Mouse (Mus musculus): Measurements from ENCODE around the gene Prr36.
"Not testable (repeated sequence)": the region's sequence is repeated elsewhere in the genome, so short reads cannot be mapped to it uniquely, and the experiment has no call there.

The Prr36 gene

DNA sequence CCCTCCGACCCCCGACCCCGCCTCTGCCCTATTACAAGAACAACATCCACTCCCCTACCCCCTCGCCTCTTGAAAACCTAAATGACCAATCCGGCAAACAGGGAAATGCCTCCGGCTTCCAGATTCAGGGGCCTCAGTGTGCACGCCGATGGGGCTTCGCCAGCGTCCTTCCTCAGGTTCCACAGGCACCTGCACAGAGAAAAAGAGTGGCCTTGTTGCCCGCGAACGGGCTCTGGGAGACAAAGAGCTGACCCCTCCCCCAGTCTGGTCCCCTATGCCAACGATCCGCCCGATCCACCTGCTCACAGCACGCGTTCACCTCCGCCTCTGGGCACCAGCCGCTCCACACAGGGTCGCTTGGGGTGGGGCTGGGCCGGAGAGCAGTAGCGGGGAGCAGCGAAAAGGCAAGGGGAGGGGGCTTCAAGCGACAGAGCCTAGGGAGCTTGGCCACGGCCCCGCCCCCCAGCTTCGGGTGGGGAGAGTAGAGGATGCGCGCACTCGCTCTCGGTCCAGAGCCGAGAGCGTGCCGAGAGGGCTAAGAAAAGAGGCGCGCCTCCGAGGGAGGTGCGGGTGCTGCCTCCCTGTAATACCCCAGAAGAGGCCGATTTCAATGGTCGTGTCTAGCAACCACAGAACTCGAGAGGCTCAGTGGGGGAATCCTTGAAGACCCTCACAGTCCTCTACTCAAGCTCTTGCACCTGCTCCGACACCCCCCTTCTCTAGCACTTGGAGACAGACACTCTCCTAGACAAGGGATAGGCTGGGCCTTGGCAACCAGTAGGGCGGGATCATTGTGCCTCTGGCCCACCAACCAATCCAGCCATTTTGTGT is at the start of gene Prr36:
Gene Prr36 (minus strand): TSS at position 669 of the 831 bp plus-strand sequence.
- DNase-seq (ENCODE audit: low spot score), result peak; percentile 79

DNA sequence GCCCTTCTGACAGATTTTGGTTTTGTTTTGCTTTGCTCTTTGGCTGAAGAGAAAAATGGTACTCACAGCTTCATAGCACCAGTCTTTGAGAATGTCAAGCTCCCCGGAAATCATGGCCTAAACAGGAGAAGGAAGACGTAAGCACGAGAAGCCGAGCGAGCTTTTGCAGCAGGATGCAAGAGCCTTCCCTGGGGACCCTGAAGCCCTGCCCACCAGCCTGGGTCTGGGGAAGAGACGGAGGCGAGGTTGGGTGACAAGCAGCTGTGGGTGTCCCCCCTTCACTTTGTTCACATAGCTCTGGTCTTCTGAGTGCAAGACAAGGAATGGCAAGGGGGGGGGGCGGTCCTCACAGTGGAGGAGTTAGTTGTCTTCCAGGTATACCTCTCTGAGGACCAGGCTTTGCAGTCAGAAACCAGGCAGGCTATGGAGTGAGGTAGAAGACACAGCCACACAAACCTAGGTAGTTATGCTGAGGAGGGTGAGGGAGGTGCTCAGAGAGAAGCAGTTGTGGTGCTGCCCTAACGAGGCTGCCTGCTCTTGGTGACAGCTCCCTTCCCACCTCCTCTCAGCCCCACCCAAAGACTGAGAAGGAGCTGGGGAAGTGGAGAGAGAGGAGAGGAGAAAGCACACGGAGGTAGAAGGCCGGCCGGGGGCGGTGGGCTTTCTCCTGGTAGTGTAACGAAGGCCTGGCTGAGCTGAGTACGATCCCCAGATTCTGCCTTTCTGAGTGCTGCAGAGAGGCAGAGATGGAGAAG is 48.1 kb upstream of the Prr36 start:
- no peak for DNase-seq (ENCODE audit: low spot score)

- DNase-seq (ENCODE audit: low spot score), result no peak
These were observed 46.0 kb upstream of the Prr36 start for GRCm38 (mm10) chr8:4263105-4263791.

GRCm38 (mm10) chr8:4259805-4260170 is 42.5 kb upstream of the Prr36 start:
- no peak for DNase-seq (ENCODE audit: low spot score)

GRCm38 (mm10) chr8:4259125-4259804 is 42.0 kb upstream of the Prr36 start, which contains the start of gene Ctxn1:
TSS of gene Ctxn1 (minus strand) at chr8:4259274.
- DNase-seq (ENCODE audit: low spot score), result peak; percentile 92

- DNase-seq (ENCODE audit: low spot score), result peak; percentile 66
These were observed 41.4 kb upstream of the Prr36 start for GRCm38 (mm10) chr8:4258678-4259077.

DNA sequence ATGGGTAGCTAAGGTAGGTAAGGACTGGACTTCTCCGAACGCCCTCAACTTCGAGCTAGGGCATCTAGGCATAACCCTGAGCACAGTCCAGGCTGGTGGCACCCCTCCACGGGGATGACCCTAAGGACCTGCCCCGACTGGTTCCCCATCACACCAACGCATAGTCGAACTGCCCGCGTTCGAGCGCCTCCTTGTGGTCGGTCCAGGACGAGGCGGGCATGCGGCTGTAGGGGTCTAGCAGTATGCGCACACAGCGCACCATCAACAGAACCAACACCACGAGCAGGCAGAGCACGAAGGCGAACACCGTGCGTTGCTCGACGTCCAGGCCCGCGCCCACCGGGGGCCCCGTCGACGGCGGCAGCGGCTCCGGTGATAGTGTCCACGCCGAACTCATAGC is 41.0 kb upstream of the Prr36 start:
- DNase-seq (ENCODE audit: low spot score), result peak; percentile 91

DNA sequence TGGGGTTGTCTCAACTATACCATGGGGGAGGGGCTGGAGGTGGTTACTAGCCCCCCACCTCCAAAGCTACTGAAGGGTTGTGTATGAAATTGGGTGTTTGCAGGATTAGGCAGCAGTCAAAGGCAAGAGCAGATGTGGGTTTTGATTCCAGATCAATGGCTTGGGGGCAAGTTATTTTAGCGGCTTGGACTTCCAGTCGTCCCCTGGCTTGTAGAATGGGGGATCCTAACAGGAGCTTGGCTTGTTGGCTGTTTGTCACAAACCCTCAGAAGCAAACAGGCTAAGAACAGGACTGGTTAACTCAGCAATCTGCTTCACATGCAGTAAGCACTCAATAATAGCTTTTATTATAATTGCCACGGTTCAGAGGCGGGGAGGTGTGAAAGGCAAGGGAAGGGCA is 40.1 kb upstream of the Prr36 start:
- DNase-seq (ENCODE audit: low spot score), result no peak

DNA sequence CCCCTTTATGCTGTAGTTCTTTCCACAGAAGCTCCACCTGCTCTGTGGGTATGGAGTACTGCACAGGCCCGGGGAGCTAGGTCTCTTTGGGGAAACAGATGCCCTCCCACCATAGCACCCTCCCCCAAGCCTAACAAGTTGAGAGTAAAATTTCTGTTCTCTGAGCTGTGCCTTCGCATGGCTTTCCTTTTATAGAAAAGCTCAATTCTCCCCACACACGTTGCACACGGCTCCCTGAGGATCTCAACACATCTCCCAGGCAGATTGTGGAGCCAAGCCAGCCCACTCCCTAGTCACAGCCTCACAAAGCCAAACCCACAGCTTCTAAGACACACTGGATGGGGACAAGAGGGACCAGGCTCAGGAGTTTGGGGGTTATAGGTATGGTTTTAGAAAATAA is 39.7 kb upstream of the Prr36 start:
- no peak for DNase-seq (ENCODE audit: low spot score)

DNA sequence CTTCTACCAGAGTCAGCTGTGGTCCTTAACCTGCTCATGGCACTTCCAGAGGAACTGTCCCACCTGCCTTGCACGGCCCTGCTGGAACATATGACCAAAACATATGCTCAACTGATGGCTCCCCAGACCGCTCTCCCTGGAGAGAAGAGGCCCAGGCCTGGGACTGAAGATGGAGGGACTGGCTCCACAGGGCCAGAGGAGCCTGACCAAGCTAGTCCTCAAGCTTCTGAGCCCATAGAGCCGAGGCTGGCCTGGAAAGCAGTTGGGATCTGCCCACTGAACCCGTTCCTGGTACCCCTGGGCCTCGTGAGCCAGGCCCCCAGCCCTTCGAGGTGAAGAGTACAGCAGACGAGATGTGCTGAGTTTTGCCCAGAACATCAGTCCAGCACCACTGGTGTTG is 38.2 kb upstream of the Prr36 start:
- DNase-seq (ENCODE audit: low spot score), result not testable (repeated sequence)

DNA sequence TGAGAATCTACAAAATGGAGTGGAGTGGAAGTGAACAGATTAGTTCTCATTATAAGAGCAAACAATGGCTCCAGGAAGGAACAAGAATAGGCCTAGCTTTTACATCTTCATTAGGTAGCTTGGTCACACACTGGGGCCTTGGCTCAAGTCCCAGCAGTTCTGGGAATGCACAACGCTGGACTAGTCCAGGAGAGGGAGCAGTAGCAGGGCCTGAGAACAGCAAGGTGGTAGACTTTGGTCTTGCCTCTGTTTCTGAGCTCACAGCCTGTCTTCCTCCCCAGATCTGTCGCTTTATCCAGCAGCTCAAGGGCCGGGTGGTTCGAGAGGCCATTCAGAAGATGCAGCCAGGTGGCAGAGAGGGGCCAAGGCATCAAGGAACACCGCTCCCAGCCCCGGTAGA is 36.7 kb upstream of the Prr36 start:
- DNase-seq (ENCODE audit: low spot score), result peak; percentile 34

GRCm38 (mm10) chr8:4252934-4253841 is 35.9 kb upstream of the Prr36 start, which contains the start of gene Snapc2:
TSS of gene Snapc2 (plus strand) at chr8:4253080.
- DNase-seq (ENCODE audit: low spot score), result peak; percentile 97

- DNase-seq (ENCODE audit: low spot score), result no peak
These were observed 35.0 kb upstream of the Prr36 start for GRCm38 (mm10) chr8:4252116-4252760.

DNA sequence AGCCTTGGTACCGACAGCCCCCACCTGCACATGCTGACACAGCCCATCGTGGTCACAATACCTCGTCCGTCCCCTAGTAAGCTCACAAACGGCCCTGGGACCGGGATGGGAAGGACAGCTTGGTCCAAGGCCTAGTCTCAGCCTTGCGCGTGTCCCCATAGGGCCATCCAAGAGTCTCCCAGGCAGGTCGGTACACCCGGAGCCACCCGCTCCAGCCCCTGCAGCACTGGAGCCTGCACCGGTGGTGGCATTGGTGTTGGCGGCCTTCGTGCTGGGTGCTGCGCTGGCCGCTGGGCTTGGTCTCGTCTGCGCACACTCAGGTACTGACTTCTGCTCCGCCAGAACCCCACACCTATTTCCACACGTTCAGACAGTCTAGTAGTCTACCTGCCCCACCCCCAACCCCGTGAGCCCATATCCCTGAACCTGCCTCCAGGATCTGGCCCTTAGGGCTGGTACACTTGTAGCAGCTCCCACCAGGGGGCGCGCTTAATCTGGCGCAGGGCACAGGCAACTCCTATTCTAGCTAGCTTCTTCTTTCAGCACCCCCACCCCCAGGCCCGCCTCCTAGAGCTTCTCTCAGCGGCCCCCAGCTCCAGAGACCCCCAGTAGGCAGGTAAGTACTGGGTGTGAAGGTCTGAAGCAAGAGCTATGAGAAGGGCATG is 33.2 kb upstream of the Prr36 start:
- DNase-seq (ENCODE audit: low spot score), result peak; percentile 86

- peak; percentile 63 for DNase-seq (ENCODE audit: low spot score)
These were observed 32.0 kb upstream of the Prr36 start for GRCm38 (mm10) chr8:4249213-4249612.

DNA sequence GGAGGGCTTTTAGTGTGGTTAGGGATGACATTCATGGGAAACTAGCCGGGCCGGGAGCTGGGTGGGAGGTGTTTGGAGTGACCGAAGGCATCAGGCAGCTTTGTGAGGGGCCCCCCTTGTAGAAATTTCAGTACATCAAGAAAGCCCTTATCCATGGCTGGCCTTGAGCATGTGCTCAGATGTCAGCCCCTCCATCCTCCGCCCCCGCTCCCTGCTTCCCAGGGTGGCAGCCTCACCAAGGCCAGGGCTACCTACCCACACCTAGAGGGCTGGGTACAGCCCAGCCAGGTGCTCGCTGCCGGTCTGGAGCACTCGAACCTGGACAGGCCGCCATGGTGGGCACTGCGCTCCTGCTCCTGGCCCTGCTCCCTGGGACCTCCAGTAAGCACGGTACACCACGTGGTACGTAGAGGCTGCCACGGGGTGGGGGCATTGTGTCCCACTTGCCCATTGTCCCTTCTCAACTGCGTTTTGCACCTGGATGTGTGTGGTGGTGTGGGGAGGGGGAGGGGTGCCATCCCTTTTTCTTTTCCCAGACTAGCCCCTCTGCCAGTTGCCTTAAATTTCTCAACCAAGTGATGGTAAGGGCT is 30.8 kb upstream of the Prr36 start, which contains the start of gene Tgfbr3l:
Gene Tgfbr3l (plus strand): TSS at position 264 of the 590 bp plus-strand sequence.
- no peak for DNase-seq (ENCODE audit: low spot score)

DNA sequence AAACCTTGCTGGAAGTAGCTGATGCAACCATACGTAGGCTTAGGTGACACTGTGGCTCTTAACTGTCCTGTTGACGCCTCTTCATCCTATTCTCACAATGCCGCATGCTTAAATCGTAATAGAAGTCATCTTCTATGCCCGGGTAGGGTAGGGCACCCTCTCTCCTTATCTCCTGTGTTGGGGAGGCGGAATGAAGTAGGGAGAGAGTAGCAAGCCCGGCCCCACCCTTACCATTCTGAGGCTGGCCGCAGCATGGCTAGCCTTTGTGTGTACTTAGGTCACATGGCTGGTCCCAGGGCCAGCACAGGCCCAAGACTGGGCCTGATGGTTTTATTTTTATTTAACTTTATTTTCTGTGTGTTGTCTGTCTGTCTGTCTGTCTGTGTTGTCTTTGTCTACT is 30.0 kb upstream of the Prr36 start:
- DNase-seq (ENCODE audit: low spot score), result no peak

DNA sequence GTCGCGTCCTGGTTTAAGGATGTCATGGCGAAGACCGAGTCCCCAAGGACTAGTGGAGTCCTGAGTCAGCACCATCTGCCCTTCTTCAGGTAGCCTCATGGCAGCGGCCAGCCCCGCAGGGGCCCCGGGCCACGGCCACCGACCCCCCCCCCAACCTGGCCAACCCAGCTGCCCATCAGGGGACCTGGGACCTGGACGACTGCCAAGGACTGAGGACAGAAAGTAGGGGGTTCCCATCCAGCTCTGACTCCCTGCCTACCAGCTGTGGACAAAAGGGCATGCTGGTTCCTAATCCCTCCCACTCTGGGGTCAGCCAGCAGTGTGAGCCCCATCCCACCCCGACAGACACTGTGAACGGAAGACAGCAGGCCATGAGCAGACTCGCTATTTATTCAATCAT is 28.5 kb upstream of the Prr36 start:
- DNase-seq (ENCODE audit: low spot score), result no peak

DNA sequence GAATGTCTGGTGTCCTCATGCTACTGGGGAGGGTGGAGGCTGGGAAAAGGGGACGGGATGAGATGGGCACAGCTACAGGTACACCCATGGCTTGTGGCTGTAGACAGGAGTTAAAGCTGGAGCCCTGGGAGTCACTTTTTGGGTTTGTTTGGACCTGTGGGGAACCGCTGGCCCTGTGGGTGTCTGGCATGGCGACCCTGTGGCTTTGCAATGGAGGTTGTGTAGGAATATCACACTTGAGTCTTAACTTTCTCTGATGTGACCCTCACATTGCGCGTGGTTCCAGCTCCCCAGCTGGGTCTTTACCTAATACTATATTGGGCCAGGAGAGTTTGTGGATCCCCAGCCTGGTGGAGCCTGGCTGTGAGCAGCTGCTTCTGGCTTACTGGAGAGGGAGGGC is 27.8 kb upstream of the Prr36 start:
- DNase-seq (ENCODE audit: low spot score), result no peak
